Mouse (Mus musculus) kidney, adult 9 months (tissue): ENCODE results near the gene Dnajc10.

ENCODE experiments used
- DNase-seq: peaks from one replicate; pipeline ENCODE4 v3.0.0; 2022

Gene Dnajc10

GRCm38 (mm10) chr2:80315242-80316161, at the start of gene Dnajc10:
TSS of gene Dnajc10 (plus strand) at chr2:80315466.
- peak; percentile 91 for DNase-seq

GRCm38 (mm10) chr2:80266894-80267293, 48.4 kb upstream of the Dnajc10 start:
- peak; percentile 79 for DNase-seq

DNA sequence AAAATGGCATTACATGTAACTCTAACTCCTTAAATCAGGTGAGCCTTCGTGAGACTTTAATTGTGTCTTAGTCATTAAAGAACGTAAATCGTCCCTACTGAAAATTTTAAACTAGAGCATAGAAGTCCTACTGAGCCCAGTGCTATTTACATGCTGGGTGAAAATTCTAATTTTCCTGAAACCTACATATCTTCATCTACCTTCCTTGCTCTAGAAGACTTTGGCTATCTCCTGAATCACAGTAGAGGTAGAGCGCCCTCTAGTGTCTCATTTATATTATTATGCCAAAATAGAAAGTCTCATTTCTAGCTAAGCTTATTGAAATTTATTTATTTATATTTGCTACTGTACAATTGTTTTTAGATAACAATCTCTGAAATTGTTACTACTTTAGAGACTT, 47.2 kb upstream of the Dnajc10 start:
- peak; percentile 44 for DNase-seq

- no peak for DNase-seq
Measured at GRCm38 (mm10) chr2:80271431-80271830, 43.8 kb upstream of the Dnajc10 start.

GRCm38 (mm10) chr2:80273038-80273437, 42.2 kb upstream of the Dnajc10 start:
- no peak for DNase-seq

GRCm38 (mm10) chr2:80273763-80274162, 41.5 kb upstream of the Dnajc10 start:
- no peak for DNase-seq

DNA sequence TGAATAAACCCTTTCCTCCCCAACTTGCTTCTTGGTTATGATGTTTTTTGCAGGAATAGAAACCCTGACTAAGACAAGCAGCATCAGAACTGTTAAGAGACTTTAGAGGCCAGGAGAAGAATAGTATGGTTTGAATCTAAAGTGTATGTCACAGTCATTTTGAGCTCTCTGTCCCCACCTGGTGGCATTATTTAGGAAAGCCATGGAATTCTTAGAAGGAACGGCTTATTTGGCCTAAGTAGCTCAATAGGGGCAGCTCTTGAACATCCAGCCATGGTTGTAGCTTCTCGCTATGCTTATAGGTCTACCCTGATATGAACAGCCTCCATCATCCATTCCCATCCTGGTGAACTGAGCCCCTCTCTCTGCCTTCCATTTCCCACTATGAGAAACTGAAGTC, 40.1 kb upstream of the Dnajc10 start:
- peak; percentile 54 for DNase-seq

GRCm38 (mm10) chr2:80282214-80282613, 33.1 kb upstream of the Dnajc10 start:
- peak; percentile 78 for DNase-seq

DNA sequence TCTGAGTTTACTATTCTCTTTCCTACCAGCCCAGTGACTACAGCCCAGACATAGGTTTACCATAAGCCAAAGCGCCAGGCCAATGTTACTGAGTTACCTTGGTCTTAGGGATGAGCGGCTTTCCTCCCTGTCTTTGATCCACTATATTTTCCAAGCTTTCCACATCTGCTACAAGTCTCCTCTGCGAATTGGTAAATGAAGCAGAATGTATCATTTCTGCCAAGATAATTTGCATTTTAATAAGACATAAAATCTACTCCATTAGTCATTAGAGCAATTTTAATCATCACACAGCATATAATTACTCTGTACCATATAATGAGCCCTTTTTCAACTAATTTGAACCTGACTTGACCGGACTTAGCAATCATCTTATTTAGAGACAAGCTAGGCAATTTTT, 28.9 kb upstream of the Dnajc10 start:
- DNase-seq, result no peak

- DNase-seq, result no peak
Measured at GRCm38 (mm10) chr2:80292172-80292571, 23.1 kb upstream of the Dnajc10 start, which contains the start of gene Prdx6b. TSS of gene Prdx6b (plus strand) at chr2:80292472.

- DNase-seq, result no peak
Measured at GRCm38 (mm10) chr2:80298334-80298733, 16.9 kb upstream of the Dnajc10 start.

- DNase-seq, result no peak
Measured at GRCm38 (mm10) chr2:80300806-80301205, 14.5 kb upstream of the Dnajc10 start.

- DNase-seq, result no peak
Measured at GRCm38 (mm10) chr2:80303957-80304356, 11.3 kb upstream of the Dnajc10 start.

DNA sequence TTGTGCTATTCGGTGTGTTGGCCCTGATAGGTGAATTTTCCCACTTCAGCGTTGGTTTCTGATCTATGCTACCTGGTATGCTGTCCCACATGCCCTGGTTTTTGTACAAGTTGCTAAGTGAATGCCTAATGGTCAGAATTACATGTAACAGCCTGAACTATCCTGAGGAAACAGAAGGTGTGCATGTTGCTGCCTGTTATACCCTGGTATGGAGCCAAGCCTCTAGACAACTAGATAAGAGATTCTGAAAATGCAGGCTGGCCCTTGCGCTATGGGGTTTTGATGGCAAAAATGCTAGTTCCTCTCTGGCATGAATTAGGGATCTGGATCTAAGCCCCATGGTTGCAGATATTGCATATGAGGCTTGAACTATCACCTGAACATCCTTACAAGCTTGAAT, 7.6 kb upstream of the Dnajc10 start:
- DNase-seq, result no peak

GRCm38 (mm10) chr2:80309775-80310174, 5.5 kb upstream of the Dnajc10 start:
- DNase-seq, result no peak

DNA sequence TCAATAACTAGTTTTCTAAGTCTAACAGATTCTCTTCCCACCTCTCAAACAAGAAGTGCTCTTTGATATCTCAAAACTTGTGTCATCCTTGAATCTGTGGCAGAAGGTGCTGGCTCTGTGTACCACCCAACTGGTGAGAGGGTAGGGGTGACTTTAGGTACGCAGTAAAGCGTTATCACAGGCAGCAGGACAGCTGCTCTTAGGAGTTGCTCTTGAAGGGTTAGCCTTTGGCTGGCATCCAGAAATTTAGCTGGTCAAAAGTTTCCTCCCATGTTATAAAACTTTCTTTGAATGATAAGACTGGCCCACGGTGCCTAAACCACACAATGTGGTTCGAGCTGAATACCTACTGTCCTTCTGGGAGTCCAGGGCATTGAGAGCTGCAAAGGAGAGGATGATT, 4.5 kb upstream of the Dnajc10 start:
- no peak for DNase-seq

DNA sequence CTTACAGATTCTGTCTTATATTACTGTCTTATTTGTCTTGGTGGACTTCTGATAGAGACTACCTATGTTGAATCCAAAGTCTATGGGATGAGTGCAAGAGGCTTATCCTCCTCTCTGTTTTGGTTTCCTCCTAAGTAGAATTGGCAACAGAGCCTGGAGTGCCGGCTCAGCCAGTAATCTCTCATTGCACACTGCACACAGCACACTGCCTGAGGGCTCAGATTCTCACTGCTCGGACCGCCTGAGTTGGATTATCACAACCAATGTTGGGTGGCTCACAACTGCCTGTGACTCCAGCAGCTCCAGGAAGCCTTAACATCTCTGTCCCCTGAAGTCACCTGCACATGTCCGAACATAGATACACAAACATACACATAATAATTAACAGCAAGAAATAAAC, 3.9 kb upstream of the Dnajc10 start:
- DNase-seq, result no peak

GRCm38 (mm10) chr2:80314201-80314600, 1.1 kb upstream of the Dnajc10 start:
- peak; percentile 11 for DNase-seq

DNA sequence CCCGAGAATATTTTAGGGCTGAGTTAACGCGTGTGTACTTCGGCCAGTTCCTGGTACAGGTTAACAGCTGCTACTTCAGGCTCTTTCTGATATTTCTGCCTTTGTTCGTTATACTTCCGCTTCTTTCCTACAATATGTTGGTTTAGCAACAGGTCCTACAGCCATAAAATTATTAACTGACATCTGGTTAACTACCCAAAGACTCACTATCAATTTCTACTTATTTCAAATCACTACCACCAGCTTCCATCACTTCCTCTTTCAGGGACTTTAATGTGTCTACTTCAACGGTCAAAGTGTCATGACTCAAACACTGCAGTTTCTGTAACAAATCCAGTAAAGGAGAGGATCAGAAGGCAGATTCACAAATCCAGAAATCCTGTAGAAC, 418 bp upstream of the Dnajc10 start:
- no peak for DNase-seq

GRCm38 (mm10) chr2:80322878-80323277, 7.6 kb downstream of the Dnajc10 start:
- DNase-seq, result no peak

DNA sequence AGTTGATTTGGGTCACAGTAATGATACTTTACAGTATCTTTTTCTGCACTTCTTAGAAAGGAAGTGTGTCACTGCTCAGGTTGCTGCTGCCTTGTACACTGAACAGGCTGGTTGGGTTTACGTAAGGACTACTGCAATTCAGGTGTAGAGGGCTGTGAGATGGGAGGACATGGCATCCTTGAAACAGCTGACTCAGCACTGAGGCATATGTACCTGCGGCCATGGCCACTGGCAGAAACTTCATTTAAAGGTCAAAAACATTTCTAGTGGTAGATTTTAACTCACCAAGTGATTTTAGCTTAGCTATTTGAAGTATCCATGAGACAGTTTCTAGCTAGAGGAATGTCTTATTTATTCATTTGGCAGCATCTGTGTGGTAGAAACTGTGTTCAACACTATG, 10.5 kb downstream of the Dnajc10 start:
- no peak for DNase-seq

DNA sequence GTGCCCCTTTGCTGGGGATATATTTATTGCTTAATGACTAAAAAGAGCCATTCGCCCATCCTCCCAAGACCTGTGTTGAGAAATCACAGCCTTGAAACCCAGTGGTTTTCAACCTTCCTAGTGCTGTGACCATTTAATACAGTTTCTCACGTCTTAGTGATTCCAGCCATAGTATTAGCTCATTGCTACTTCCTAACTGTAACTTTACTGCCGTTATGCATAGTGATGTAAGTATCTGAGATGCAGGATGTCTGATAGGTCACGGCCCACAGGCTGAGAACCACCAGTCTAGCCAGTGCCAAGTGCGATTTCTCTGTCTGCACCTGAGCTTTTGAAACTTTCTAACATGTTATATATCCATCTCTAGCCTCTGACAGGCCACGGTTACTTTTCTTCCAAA, 12.0 kb downstream of the Dnajc10 start:
- no peak for DNase-seq

- DNase-seq, result no peak
Measured at GRCm38 (mm10) chr2:80328961-80329653, 13.8 kb downstream of the Dnajc10 start.

DNA sequence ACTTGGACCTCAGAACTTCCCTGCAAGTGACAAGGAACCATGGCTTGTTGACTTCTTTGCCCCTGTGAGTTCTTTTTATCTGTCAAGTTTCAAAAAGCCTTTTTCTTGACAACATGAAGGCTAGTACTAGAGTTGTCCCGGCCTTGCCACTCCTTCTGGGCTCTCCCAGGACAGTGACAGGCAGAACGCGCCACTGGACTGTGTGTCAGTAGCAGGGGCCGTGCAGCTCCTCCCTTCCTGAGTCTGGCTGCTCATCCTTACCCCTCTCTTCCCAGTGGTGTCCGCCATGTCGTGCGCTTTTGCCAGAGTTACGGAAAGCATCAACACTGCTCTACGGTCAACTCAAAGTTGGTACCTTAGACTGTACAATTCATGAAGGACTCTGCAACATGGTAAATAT, 25.3 kb downstream of the Dnajc10 start:
- DNase-seq, result no peak
